In genomic region chr6:73252396-73252795, GRCm38 (mm10) we compare ENCODE assay signal across 27 mouse cellular contexts. TPM values are rescaled to one million over a fixed set of nuclear protein-coding genes. Genes with fewer than 3 reads are reported as not detected.
DNase-seq lines count a peak whose midpoint lies in the region; ATAC-seq and TF ChIP-seq lines count a peak whose summit lies in the region.
"Had no signal": no experiment of that assay in that cellular context is flagged by ENCODE, and none has a peak within 500 bp of the region (broad histone marks: within the 10 kb centered on the region; RNA-seq: fewer than 3 reads in every experiment).

No protein-coding gene starts in this region.

- H3K4me1 ChIP-seq in intestine, postnatal 0 days (replicated peaks; ENCODE audit: control insufficient read depth, insufficient read depth, low read length), result peaks cover 8% of the 10 kb centered on the region
- H3K4me1 ChIP-seq in intestine, embryonic 16.5 days (ENCODE audit: control insufficient read depth, insufficient read depth, low read length), result peaks cover 40% of the 10 kb centered on the region
- H3K4me1 ChIP-seq in kidney, embryonic 15.5 days, result peaks cover 23% of the 10 kb centered on the region
- peaks cover 15% of the 10 kb centered on the region; the same call in 1 of the 2 replicates for H3K4me1 ChIP-seq in spleen, adult 2 months (ENCODE audit: control insufficient read depth, insufficient read depth, insufficient read length)

- H3K27me3 ChIP-seq in intestine, postnatal 0 days (replicated peaks; ENCODE audit: control insufficient read depth, insufficient read depth, low read length), result no peaks in the 10 kb centered on the region
- no peaks in the 10 kb centered on the region for H3K27me3 ChIP-seq in intestine, embryonic 16.5 days (replicated peaks; ENCODE audit: control insufficient read depth, insufficient read depth, low read length)
- no peaks in the 10 kb centered on the region for H3K27me3 ChIP-seq in kidney, embryonic 15.5 days
- no peaks in the 10 kb centered on the region for H3K27me3 ChIP-seq in spleen, adult 2 months (ENCODE audit: control insufficient read depth, insufficient read depth, low read length)
- H3K27me3 ChIP-seq: CH12.LX; embryonic facial prominence, embryonic 12.5 days; embryonic facial prominence, embryonic 15.5 days; heart, embryonic 13.5 days; Patski had no signal

- DNase-seq in kidney, postnatal 36 days, result peak; percentile 31 to 39
- no peak for DNase-seq in spleen, adult 2 months (ENCODE audit: low read depth in 1 of 2, low spot score in 2 of 2)
- no peak for DNase-seq in spleen, adult 12 weeks (ENCODE audit: low spot score)
- DNase-seq in urinary bladder, postnatal 36 days (ENCODE audit: low spot score in 2 of 2), result no peak
- DNase-seq: adrenal gland, postnatal 10 days; adrenal gland, postnatal 36 days; cerebellum, adult 11 months; cerebellum, adult 2 months; cerebellum, adult 9-11 months; cerebellum, postnatal 25 days; forebrain, postnatal 0 days; gastrocnemius, postnatal 36 days; heart, adult 2 months; heart, postnatal 14 days; heart, postnatal 4 days had no signal

- no peaks in the 10 kb centered on the region for H3K9me3 ChIP-seq in intestine, postnatal 0 days (ENCODE audit: control insufficient read depth)
- H3K9me3 ChIP-seq in intestine, embryonic 16.5 days (ENCODE audit: control insufficient read depth, low read length), result no peaks in the 10 kb centered on the region
- H3K9me3 ChIP-seq in kidney, embryonic 15.5 days (replicated peaks), result no peaks in the 10 kb centered on the region
- H3K9me3 ChIP-seq: embryonic facial prominence, embryonic 12.5 days; embryonic facial prominence, embryonic 15.5 days; G1E; heart, embryonic 10.5 days; heart, embryonic 13.5 days had no signal

- peaks cover 11% of the 10 kb centered on the region; the same call in 1 of the 2 replicates for H3K36me3 ChIP-seq in intestine, postnatal 0 days (ENCODE audit: control insufficient read depth, insufficient read depth)
- peaks cover 2% of the 10 kb centered on the region; the same call in 1 of the 2 replicates for H3K36me3 ChIP-seq in intestine, embryonic 16.5 days (ENCODE audit: control insufficient read depth, insufficient read depth, low read length)
- H3K36me3 ChIP-seq in kidney, embryonic 15.5 days, result peaks cover 21% of the 10 kb centered on the region
- H3K36me3 ChIP-seq in spleen, adult 2 months (ENCODE audit: control insufficient read depth, insufficient read depth, low read length), result peaks cover 2% of the 10 kb centered on the region

- no peak for TF ChIP-seq CTCF in intestine, postnatal 0 days (IDR thresholded peaks at IDR 0.05; ENCODE audit: low read depth)
- TF ChIP-seq CTCF in spleen, adult 2 months (IDR thresholded peaks at IDR 0.05; ENCODE audit: extremely low read depth, insufficient read depth, insufficient read length, insufficient replicate concordance), result no peak

- H3K9ac ChIP-seq in intestine, postnatal 0 days (ENCODE audit: low read depth, low read length), result no peak overlapping the region
- no peak overlapping the region for H3K9ac ChIP-seq in intestine, embryonic 16.5 days (ENCODE audit: low read depth, low read length)
- H3K9ac ChIP-seq in kidney, embryonic 15.5 days, result no peak overlapping the region
- H3K9ac ChIP-seq: embryonic facial prominence, embryonic 12.5 days; embryonic facial prominence, embryonic 15.5 days; forebrain, postnatal 0 days; hindbrain, embryonic 14.5 days had no signal

- no peak overlapping the region for H3K4me3 ChIP-seq in intestine, postnatal 0 days (ENCODE audit: low read depth, low read length)
- H3K4me3 ChIP-seq in intestine, embryonic 16.5 days (ENCODE audit: low read length), result no peak overlapping the region
- no peak overlapping the region for H3K4me3 ChIP-seq in kidney, embryonic 15.5 days (replicated peaks)
- H3K4me3 ChIP-seq in spleen, adult 2 months (ENCODE audit: extremely low read depth, insufficient read depth, insufficient read length), result no peak overlapping the region
- H3K4me3 ChIP-seq: embryonic facial prominence, embryonic 12.5 days; embryonic facial prominence, embryonic 15.5 days; heart, adult 2 months; heart, embryonic 10.5 days; heart, embryonic 13.5 days had no signal

- H3K27ac ChIP-seq in intestine, postnatal 0 days (ENCODE audit: low read depth, low read length), result no peak overlapping the region
- H3K27ac ChIP-seq in intestine, embryonic 16.5 days (ENCODE audit: low read length), result no peak overlapping the region
- H3K27ac ChIP-seq in kidney, embryonic 15.5 days, result no peak overlapping the region
- peak overlapping the region; percentile 34; the same call in 1 of the 2 replicates for H3K27ac ChIP-seq in spleen, adult 2 months (ENCODE audit: insufficient read depth, low read length)
- H3K27ac ChIP-seq: embryonic facial prominence, embryonic 12.5 days; embryonic facial prominence, embryonic 15.5 days; heart, adult 2 months; heart, embryonic 10.5 days; heart, embryonic 13.5 days; hindbrain, embryonic 14.5 days had no signal

- ATAC-seq in intestine, postnatal 0 days, result no peak
- ATAC-seq in intestine, embryonic 16.5 days, result no peak
- ATAC-seq in kidney, embryonic 15.5 days (replicated peaks; ENCODE audit: low FRiP score), result no peak
- ATAC-seq: forebrain, embryonic 14.5 days; forebrain, postnatal 0 days; Patski had no signal

- no peak for TF ChIP-seq POLR2A in spleen, adult 2 months (IDR thresholded peaks at IDR 0.05; ENCODE audit: low read depth, low read length)

- H3K4me2 ChIP-seq in intestine, postnatal 0 days (replicated peaks; ENCODE audit: low read depth), result 0 out of 2 replicates have a peak overlapping the region, but pooled peaks have one; percentile 9
- no peak overlapping the region for H3K4me2 ChIP-seq in intestine, embryonic 16.5 days (ENCODE audit: low read depth, low read length)
- H3K4me2 ChIP-seq in kidney, embryonic 15.5 days, result no peak overlapping the region
- H3K4me2 ChIP-seq: embryonic facial prominence, embryonic 12.5 days; embryonic facial prominence, embryonic 15.5 days; heart, embryonic 13.5 days; hindbrain, embryonic 14.5 days had no signal

RNA-seq across cellular contexts. Expression of gene Suclg1, which starts 4.2 kb away (rescaled TPM):
- polyA plus RNA-seq in intestine, postnatal 0 days (2015; fragmentation: Nextera tagmentation; extraction: Ambion mirVana), result 317 and 327 TPM in 2 replicates
- polyA plus RNA-seq in intestine, embryonic 16.5 days (2015; fragmentation: Nextera tagmentation; extraction: Ambion mirVana), result 371 and 392 TPM in 2 replicates
- 202 and 210 TPM in 2 replicates for polyA plus RNA-seq in kidney, embryonic 15.5 days (2015; fragmentation: Nextera tagmentation; extraction: Ambion mirVana)
- polyA plus RNA-seq in spleen, adult 2 months (2012; rRNA removed), result 19.0 and 20.9 TPM in 2 replicates

RNA-seq across cellular contexts. Expression of gene Dnah6, which starts 30.9 kb away (rescaled TPM):
- 0.08 and 0.09 TPM in 2 replicates for polyA plus RNA-seq in intestine, postnatal 0 days (2015; fragmentation: Nextera tagmentation; extraction: Ambion mirVana)
- polyA plus RNA-seq in intestine, embryonic 16.5 days (2015; fragmentation: Nextera tagmentation; extraction: Ambion mirVana), result 0.04 and 0.05 TPM in 2 replicates
- 0.08 TPM in 2 replicates for polyA plus RNA-seq in kidney, embryonic 15.5 days (2015; fragmentation: Nextera tagmentation; extraction: Ambion mirVana)
- 0.01 TPM in 2 replicates for polyA plus RNA-seq in spleen, adult 2 months (2012; rRNA removed)

Comparison
In these comparisons a context has a peak if more than half of its experiments do, and no peak if none do; other contexts are left out.
1. DNase-seq: peak in kidney, postnatal 36 days (2 of 2); none in spleen, adult 2 months (0 of 2), spleen, adult 12 weeks (single experiment) and urinary bladder, postnatal 36 days (0 of 2).